Mouse (Mus musculus) embryonic facial prominence, embryonic 14.5 days (tissue): ENCODE measurements around the gene Adcy2. TPM values are rescaled to one million over a fixed set of nuclear protein-coding genes. Genes with fewer than 3 reads are reported as not detected.
A peak's percentile ranks its signal among the peaks of the same experiment; 100 is the strongest.

ENCODE experiments used
- ATAC-seq: fragments of 200-750 bp; cut with Nextera tagmentation; 2 replicates; pipeline ENCODE4 v1.8.0; 2017; ENCODE audit warnings: low read depth, moderate number of reproducible peaks, moderate TSS enrichment
- DNase-seq: peaks from one replicate; pipeline ENCODE4 v3.0.0-alpha.2; 2015; ENCODE audit warnings: low spot score
- H3K27ac ChIP-seq: fragments of 300-500 bp; sonication (generic); replicated peaks from 2 replicates; pipeline ENCODE4 v1.5.1; 2014; ENCODE audit warnings: low read depth, mild to moderate bottlenecking, low read length, moderate library complexity
- H3K27me3 ChIP-seq: fragments of 300-500 bp; sonication (generic); replicated peaks from 2 replicates; pipeline ENCODE4 v1.6.1; 2014; ENCODE audit warnings: low read length; ENCODE audit not compliant: control insufficient read depth, insufficient read depth
- H3K36me3 ChIP-seq: fragments of 300-500 bp; sonication (generic); 2 replicates; pipeline ENCODE4 v1.6.1; 2014; ENCODE audit warnings: low read length, mixed read lengths; ENCODE audit not compliant: control insufficient read depth, insufficient read depth
- H3K4me1 ChIP-seq: fragments of 300-500 bp; sonication (generic); 2 replicates; pipeline ENCODE4 v1.6.1; 2014; ENCODE audit warnings: antibody characterized with exemption, low read length; ENCODE audit not compliant: control insufficient read depth, insufficient read depth
- H3K4me2 ChIP-seq: fragments of 300-500 bp; sonication (generic); 2 replicates; pipeline ENCODE4 v1.6.1; 2014; ENCODE audit warnings: low read depth, mild to moderate bottlenecking, low read length, moderate library complexity, mixed read lengths
- H3K4me3 ChIP-seq: fragments of 300-500 bp; sonication (generic); 2 replicates; pipeline ENCODE4 v1.5.1; 2014; ENCODE audit warnings: low read depth, mild to moderate bottlenecking, low read length
- H3K9ac ChIP-seq: fragments of 300-500 bp; sonication (generic); 2 replicates; pipeline ENCODE4 v1.6.1; 2014; ENCODE audit warnings: low read depth, mild to moderate bottlenecking, low read length, moderate library complexity, mixed read lengths
- H3K9me3 ChIP-seq: fragments of 300-500 bp; sonication (generic); 2 replicates; pipeline ENCODE4 v1.6.1; 2016; ENCODE audit warnings: low read length; ENCODE audit not compliant: control insufficient read depth
- WGBS: fragments of 180-500 bp; shearing (Covaris S2); extraction: QIAGEN DNeasy Blood & Tissue Kit; methylation state at CpG from one replicate; pipeline ENCODE4 v1.1.7; 2014; 5-methylcytosine and 5-hydroxymethylcytosine counted together
- polyA plus RNA-seq: library from polyadenylated mRNA; unstranded; fragments of >200 nt; fragmentation: Nextera tagmentation; extraction: Ambion mirVana; gene quantifications from 2 replicates; pipeline ENCODE4 v1.2.1, GENCODE M21; 2014

The Adcy2 gene
- polyA plus RNA-seq, 1 experiment from 2014 or later: 11.2 TPM

GRCm38 (mm10) chr13:68828441-68828840 lies 170.9 kb downstream of the Adcy2 start:
- WGBS: 57% methylated on average over 4 of the region's 4 CpGs
- no peak overlapping the region for H3K27ac ChIP-seq
- H3K36me3 ChIP-seq: no peaks in the 10 kb centered on the region
- DNase-seq (no peak), ATAC-seq (no peak)
- H3K4me1 ChIP-seq: no peaks in the 10 kb centered on the region
- no peaks in the 10 kb centered on the region for H3K27me3 ChIP-seq
- no peak overlapping the region for H3K4me3 ChIP-seq
- H3K4me2 ChIP-seq: no peak overlapping the region
- no peak overlapping the region for H3K9ac ChIP-seq
- 0 out of 2 replicates have a peak, but pooled peaks cover 4% of the 10 kb centered on the region for H3K9me3 ChIP-seq

- H3K4me2 ChIP-seq: no peak overlapping the region
- H3K36me3 ChIP-seq: no peaks in the 10 kb centered on the region
- no peak overlapping the region for H3K4me3 ChIP-seq
- no peaks in the 10 kb centered on the region for H3K4me1 ChIP-seq
- 81% methylated on average over 1 of the region's 1 CpGs for WGBS
- DNase-seq (no peak), ATAC-seq (no peak)
- H3K27me3 ChIP-seq: no peaks in the 10 kb centered on the region
- 0 out of 2 replicates have a peak, but pooled peaks cover 4% of the 10 kb centered on the region for H3K9me3 ChIP-seq
- H3K27ac ChIP-seq: no peak overlapping the region
- H3K9ac ChIP-seq: no peak overlapping the region
These were observed 172.9 kb downstream of the Adcy2 start for GRCm38 (mm10) chr13:68826461-68826860.

GRCm38 (mm10) chr13:68820858-68821579 lies 178.3 kb downstream of the Adcy2 start:
- no peak; the same call in 1 of the 2 replicates for ATAC-seq

GRCm38 (mm10) chr13:68815704-68816477 lies 183.4 kb downstream of the Adcy2 start:
- no peak overlapping the region for H3K4me2 ChIP-seq
- WGBS: 72% methylated on average over 4 of the region's 4 CpGs
- ATAC-seq (peak; percentile 84), DNase-seq (peak; percentile 72)
- H3K4me3 ChIP-seq: no peak overlapping the region
- H3K27me3 ChIP-seq: no peaks in the 10 kb centered on the region
- H3K9me3 ChIP-seq: 0 out of 2 replicates have a peak, but pooled peaks cover 8% of the 10 kb centered on the region
- no peaks in the 10 kb centered on the region for H3K4me1 ChIP-seq
- H3K27ac ChIP-seq: no peak overlapping the region
- H3K36me3 ChIP-seq: no peaks in the 10 kb centered on the region
- no peak overlapping the region for H3K9ac ChIP-seq

More at GRCm38 (mm10) chr13:68820858-68821579, 178.3 kb downstream of the Adcy2 start:
- H3K4me1 ChIP-seq: no peaks in the 10 kb centered on the region
- 0 out of 2 replicates have a peak overlapping the region, but pooled peaks have one; percentile 22 for H3K27ac ChIP-seq
- no peak overlapping the region for H3K4me2 ChIP-seq
- H3K9me3 ChIP-seq: no peaks in the 10 kb centered on the region
- H3K9ac ChIP-seq: no peak overlapping the region
- peak; percentile 60 for DNase-seq
- no peaks in the 10 kb centered on the region for H3K36me3 ChIP-seq
- no peak overlapping the region for H3K4me3 ChIP-seq
- 68% methylated on average over 13 of the region's 13 CpGs for WGBS
- no peaks in the 10 kb centered on the region for H3K27me3 ChIP-seq

- H3K27me3 ChIP-seq: no peaks in the 10 kb centered on the region
- no peak overlapping the region for H3K27ac ChIP-seq
- H3K9ac ChIP-seq: no peak overlapping the region
- H3K9me3 ChIP-seq: 0 out of 2 replicates have a peak, but pooled peaks cover 8% of the 10 kb centered on the region
- no peak overlapping the region for H3K4me3 ChIP-seq
- H3K4me1 ChIP-seq: no peaks in the 10 kb centered on the region
- WGBS: 93% methylated on average over 3 of the region's 3 CpGs
- DNase-seq: no peak
- no peaks in the 10 kb centered on the region for H3K36me3 ChIP-seq
- no peak overlapping the region for H3K4me2 ChIP-seq
- no peak for ATAC-seq
These were observed 188.2 kb downstream of the Adcy2 start for GRCm38 (mm10) chr13:68811185-68811584.

GRCm38 (mm10) chr13:68799777-68800176 lies 199.6 kb downstream of the Adcy2 start:
- no peaks in the 10 kb centered on the region for H3K36me3 ChIP-seq
- no peaks in the 10 kb centered on the region for H3K9me3 ChIP-seq
- no peaks in the 10 kb centered on the region for H3K27me3 ChIP-seq
- DNase-seq (no peak), ATAC-seq (no peak)
- no peak overlapping the region for H3K4me2 ChIP-seq
- no peak overlapping the region for H3K27ac ChIP-seq
- no peaks in the 10 kb centered on the region for H3K4me1 ChIP-seq
- WGBS: 67% methylated on average over 6 of the region's 6 CpGs
- no peak overlapping the region for H3K9ac ChIP-seq
- H3K4me3 ChIP-seq: no peak overlapping the region

- Histone ChIP-seq H3K9ac (no peak overlapping the region), H3K4me2 (no peak overlapping the region), H3K27ac (no peak overlapping the region), H3K4me3 (no peak overlapping the region), H3K27me3 (no peaks in the 10 kb centered on the region), H3K36me3 (no peaks in the 10 kb centered on the region), H3K9me3 (no peaks in the 10 kb centered on the region), H3K4me1 (no peaks in the 10 kb centered on the region)
- ATAC-seq: no peak
- peak; percentile 4 for DNase-seq
These were observed 206.1 kb downstream of the Adcy2 start for GRCm38 (mm10) chr13:68793286-68793685.

- ATAC-seq (no peak), DNase-seq (no peak)
- Histone ChIP-seq H3K4me3 (no peak overlapping the region), H3K27ac (no peak overlapping the region), H3K36me3 (no peaks in the 10 kb centered on the region), H3K27me3 (no peaks in the 10 kb centered on the region), H3K9me3 (no peaks in the 10 kb centered on the region), H3K4me1 (no peaks in the 10 kb centered on the region), H3K9ac (no peak overlapping the region), H3K4me2 (no peak overlapping the region)
- 89% methylated on average over 8 of the region's 8 CpGs for WGBS
These were observed 211.9 kb downstream of the Adcy2 start for GRCm38 (mm10) chr13:68787286-68788061.
